Mouse (Mus musculus) c-Kit-positive CD71-positive TER-119-negative erythroid progenitor cells, embryonic 14.5 days (primary cell): Measurements from ENCODE around the gene Gstt4.

ENCODE experiments used
- DNase-seq: peaks from one replicate; pipeline ENCODE4 v3.0.0-alpha.2; 2013; ENCODE audit warnings: low read depth

Gene Gstt4

DNA sequence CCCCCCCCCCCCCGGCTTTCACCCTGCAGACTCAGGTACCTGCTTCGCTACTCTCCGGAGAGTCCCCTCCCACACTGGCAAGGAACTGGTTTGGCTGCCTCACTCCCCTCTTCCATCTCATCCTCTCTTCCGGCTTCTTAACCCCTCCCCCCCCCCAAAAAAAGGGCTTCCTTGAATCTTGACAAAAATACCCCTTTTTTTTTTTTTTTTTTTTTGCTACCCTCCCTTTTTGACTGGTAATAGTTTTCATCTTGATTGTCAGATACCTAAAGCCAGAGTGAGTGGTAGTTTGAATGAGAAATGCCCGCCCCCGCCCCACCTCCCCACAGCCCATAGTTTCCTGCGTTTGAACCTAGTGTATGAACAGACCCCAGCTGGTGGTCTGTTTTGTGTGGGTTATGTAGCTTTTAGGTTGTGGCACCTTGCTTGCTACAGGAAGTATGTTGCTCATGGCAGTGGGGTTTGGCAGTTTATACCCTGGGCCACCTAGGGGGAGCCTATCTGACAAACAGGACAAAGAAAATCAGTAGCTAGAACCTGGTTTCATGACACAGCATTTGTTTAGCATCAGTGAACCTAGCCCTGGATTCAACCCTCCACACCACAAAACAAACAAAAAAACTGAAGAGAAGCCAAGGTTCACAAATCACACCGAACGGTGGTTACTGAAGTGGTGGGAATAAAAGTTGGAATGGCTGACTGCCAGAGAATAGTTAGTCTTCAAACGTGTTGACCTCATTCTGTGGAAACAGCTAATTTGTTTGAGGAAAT lies 13.6 kb upstream of the Gstt4 start:
- DNase-seq, result no peak

DNA sequence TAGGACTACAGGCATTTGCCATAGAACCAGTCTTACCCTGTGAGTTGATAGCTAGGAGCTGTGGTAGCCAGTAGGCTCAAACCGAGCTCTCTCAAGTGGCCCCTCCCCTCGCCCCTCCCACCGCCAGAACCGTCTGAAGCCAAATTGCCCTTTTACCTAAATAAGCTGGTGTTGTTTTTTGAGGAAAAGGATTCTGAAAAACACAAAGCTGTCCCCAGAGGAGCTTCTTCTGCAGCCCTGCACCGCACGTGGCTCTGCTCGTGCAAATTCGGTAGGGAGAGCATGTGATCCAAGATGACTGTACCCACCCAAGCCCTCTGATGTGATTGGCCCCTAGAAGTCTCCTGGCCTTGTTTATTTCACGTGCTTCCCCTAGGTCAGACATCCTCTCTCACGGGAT lies 13.0 kb upstream of the Gstt4 start:
- peak; percentile 53 for DNase-seq

DNA sequence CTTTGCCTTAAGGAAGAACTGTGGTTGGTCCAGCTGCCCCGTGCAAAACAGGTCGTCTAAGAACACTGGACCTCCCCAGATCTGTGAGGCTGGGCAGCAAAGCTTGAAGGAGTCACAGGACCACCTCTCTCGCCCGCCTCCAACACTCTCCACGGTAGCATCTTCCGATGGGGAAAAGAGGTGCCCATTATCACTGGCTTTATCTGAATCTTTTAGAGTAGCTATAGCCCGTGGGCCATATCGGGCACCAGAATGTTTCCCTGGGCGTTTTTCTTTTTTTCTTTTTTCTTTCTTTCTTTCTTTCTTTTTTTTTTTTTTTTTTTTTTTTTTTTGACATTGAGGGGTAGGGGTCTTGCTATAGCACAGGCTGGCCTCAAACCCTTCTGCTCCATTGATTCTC lies 12.4 kb upstream of the Gstt4 start:
- no peak for DNase-seq

DNA sequence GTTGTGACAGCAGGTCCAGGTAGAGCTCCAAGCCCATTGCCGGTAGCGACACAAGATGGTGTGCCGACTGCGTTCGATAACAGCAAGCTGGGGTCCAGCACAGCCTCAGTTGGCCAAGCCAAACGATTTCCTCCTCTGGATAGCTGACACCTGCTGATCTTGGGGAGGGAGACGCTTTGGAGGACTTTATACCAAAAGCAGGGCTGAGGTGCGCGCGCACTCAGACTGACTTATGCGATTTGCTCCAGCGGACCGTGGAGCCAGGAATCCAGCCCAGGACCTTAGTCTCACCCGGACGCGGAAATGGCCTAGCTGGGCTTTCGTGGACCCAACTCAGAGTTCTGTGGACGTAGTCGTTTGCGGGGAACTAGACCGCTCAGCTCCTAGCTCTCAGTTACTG lies 11.9 kb upstream of the Gstt4 start:
- peak; percentile 75 for DNase-seq

DNA sequence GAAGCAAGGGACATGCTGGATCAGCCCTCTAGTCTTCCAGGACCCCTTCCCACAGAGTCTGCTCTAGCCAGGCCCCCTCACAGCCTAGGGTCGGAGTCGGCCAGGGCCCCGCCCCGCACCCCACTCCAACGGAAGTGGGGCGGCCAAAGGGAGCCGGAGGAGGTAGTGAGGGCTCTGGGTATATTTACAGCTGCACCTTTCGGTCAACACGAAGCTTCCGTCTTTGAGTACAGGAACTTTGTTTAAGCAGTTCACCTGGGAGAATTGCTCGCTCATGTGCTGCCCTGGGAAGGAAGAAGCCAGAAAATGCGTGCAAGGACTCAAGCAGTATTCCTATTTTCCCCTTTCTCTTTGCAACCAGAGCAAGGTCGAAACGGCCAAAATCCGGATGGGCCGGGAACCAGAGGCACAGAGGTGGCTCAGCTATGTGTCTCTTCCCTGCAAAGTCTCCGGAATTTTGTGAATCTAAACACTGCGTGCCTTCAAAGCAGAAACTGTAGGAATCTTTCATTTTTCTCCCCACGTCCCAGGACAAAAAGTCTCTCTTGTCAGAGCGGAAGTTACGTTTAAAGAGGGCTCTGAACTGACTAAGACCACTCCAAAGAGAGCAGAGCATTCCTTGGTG lies 11.2 kb upstream of the Gstt4 start:
- no peak for DNase-seq

DNA sequence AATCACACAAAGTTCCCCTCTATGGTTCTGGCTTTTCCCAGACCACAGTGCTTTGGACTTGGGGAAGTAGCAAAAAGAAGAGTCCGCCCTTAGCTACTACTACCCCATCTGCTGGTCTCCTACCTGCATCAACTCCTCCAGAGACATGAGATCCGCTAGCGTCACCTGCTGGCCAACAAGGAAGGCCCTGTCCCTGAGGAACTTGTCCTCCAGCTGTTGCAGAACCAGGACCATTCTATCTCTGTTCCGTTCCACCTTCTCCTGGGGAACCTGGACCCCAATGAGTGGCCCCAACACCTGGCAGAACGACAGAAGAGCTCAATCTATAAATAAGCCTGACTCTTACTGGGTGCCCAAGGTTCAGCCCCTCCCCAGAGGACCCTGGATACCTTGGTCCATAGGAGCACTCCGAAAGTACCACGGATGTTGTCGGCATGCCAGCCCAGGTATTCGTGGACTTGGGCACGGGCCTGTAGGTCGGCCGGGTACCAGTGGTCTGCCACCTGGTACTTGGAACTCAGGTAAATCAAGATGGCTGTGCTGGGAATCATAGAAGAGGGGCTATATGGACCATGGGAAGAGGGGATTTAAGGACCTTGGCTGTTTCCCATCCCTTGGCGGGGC lies 10.0 kb upstream of the Gstt4 start:
- peak; percentile 71 for DNase-seq

DNA sequence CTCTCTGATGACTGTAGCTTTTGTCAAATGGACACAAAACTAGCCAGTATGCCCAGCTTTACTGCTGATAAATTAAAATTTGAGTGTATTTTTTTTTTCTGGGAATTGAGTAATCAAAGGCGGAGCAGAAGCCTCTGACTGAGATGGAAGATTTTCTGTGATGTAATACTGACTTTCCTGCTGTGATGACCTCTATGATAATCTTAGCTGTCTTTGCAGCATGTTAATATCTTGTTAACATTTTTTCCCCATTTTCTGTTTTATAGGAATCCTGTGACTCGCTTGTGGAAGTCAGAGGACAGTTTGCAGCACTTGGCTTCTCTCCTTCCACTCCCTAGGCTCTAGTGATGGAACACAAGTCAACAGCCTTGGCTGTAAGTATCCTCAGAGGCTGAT lies 7.9 kb upstream of the Gstt4 start:
- DNase-seq, result no peak

DNA sequence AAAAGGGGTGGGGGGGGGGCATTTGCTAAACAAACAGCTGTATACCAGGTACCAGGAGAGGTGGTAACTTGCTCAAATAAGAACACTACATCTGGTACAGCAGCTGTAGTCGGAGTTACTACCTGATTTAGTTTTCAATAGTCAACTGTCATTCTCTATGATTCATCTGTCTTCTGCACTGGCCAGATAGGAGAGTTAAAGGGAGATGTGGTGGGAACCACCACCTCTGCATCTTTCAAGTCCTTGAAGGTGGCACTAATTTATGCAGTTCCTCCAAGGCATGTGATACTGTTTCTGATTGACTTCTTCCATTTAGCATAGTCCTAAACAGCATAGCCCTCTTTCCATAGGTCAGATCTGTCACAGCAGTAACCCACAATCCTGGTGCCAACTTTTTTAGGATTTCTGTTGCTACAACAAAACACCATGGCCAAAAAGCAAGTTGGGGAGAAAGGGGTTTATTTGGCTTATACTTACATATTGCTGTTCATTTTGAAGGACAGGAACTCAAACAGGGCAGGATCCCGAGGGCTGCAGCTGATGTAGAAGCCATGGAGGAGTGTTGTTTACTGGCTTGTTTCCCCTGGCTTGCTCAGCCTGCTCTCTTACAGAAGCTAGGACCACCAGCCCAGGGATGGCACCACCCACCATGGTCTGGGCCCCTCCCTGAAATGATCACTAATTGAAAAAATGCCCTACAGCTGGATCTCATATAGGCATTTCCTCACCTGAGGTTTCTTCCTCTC lies 7.4 kb upstream of the Gstt4 start:
- DNase-seq, result no peak

DNA sequence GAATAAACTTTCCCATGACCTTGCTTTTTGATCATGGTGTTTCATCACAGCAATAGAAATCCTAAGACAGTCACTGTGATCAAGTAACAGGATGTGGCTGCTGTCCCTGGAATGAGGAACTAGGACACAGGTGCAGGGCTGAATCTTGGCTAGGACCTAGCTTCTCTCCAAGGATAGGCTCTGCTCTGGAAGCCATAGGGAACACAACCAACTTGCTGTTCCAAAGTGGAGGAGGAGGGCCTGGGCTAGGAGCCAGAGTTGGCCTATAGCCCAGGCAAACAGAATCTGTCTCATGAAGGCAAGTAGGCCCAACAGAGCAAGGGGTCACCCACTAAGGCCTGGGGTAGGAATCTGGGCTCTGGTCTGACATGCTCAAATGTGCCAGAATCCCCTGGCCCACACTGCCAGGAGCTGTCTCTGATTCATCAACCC lies 6.2 kb upstream of the Gstt4 start:
- DNase-seq, result no peak

DNA sequence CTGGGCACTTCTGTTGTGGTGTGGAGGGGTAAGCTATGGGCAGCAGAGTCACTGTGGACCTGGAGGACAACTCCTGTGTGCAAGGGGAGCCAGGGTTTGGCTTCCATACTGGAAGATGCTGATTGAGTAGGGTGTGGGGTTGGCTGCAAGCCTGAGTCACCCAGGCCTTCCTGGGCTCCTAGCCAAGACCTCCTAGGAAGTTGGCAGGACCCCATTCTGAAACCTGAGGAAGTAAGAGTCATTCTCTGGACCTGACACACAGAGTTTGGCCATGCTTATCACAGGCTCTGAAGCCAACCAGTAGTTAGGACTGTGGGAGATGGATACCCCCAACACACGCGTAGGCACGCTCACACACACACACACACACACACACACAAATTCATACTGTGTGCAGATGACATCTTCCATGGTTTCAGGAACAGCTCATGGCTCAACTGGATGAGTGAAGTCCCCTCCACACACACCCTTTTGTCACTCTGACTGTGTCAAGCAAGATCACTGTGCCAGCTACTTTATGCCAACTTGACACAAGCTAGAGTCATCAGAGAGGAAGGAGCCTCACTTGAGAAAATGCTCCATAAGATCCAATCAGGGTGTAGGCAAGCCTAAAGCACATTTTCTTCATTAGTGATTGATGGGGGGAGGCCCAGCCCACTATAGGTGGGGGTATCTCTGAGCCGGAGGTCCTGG lies 5.5 kb upstream of the Gstt4 start:
- DNase-seq, result no peak

DNA sequence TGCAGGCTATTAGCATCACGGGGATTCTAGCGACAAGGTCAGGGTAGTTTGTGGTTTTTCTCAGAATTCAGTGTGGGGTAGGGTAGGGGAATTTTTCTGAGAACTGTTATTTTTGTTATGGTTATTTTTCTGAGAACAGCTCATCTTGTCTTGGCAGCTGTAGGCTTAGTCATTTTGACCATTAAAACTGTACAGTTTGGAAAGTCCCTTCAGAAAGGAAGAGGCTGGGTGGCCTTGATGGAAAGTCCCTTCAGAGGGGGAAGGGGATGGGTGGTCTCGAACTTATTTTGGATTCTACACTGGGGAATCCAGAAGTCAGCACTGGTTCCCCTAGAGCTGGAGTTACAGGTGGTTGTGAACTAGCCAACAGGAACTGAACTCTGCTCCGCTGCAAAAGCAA lies 2.2 kb upstream of the Gstt4 start:
- DNase-seq, result no peak

DNA sequence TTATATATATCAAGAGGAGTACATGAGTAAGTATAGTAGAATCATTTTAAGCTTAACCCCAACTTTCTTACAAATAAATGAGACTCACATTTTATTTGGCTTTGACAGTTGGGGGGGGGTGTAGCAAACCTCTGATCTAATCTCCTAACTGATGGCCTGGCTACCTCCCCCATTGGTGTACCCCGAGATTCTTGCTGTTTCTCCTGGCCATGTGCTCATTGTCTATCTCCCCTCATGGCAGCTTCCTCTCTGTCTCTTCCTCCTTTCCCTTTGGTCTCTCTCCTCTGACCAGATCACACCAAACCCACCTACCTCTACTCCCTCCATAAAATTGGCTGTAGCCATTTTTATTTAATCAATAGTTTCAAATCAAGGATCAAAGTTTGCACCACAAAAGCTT lies 1.4 kb upstream of the Gstt4 start:
- no peak for DNase-seq

DNA sequence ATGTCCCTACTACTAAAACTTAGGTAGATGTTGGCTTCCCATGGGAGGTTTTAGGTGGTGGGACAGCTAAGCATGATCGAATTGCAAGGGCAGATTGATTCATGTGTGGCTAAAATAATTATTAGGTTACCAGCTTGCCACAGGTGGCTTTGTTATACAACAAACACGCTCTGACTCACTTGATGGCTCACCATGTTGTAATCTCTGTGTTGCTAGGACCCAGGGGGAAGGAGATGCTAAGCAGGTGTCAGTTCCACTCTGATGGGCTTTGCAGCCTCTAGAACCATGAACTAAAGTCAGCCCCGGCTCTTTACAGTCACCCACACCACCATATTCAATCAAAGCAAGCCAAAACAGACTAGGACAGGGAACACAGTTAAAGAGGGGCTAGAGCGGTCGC lies 2.5 kb downstream of the Gstt4 start:
- no peak for DNase-seq

DNA sequence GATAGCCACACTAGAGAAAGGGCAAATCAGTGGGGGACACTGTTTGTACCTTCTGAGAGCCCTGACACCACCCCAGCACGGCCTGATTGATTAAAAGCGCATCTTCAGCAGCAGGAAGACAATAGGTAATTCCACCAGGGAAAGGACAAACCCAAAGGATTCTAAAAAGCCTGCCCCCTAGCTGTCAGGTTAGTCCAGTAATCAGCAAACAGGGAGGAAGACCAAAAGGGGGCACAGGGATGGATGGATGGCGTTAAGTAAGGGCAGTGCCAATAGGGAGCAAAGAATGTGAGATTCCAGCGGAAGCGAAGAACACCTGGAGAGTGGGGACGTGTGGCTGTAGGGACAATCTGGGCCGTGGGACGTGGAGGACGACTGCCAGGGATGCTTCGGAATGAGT lies 3.7 kb downstream of the Gstt4 start:
- no peak for DNase-seq

DNA sequence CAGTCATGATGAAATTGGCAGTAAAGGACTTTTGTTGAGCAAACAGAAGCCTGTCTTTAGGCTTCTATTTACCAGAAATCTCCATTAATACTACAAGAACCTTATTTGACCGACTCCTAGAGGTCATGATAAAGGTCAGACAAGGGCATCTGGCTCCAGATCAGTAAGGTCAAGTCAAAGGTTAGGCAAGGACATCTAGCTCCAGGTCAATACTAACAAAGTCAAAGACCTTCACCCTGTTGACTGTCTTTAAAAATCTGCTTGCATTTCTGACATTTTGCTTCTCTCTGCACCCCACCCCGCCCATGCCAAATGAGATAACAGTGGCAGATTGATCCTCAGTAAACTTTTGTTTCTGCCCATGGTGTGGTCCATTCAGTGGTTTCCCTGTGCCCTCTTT lies 18.1 kb downstream of the Gstt4 start:
- DNase-seq, result no peak

DNA sequence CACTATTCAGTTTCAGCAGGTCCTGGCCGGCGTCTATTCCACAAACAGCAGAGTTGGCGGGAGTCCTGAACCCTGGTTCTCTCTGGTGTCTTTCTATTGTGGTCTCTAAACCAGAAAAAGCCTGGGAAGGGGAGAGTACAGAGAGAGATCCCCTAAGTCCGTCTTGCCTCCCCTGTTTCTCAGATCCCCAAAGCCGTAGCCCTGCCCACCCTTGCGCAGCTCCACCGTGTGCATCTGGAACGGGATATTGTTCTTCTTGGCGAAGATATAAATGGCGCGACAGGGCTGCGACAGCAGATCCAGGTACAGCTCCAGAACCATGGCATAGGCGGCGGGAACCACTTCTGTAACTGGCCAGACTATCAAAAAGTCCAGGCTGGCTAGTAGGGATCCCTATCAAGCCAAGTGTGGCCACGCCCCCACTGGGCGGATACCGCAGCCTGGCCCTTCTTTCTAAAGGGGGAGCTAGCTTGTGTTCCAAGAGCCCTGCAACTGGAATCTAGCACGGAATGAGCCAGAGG lies 24.1 kb downstream of the Gstt4 start, which contains the start of gene Gstt1:
Gene Gstt1, minus strand, starts transcription at position 409 of the 521 bp plus-strand sequence.
- peak; percentile 51 for DNase-seq

DNA sequence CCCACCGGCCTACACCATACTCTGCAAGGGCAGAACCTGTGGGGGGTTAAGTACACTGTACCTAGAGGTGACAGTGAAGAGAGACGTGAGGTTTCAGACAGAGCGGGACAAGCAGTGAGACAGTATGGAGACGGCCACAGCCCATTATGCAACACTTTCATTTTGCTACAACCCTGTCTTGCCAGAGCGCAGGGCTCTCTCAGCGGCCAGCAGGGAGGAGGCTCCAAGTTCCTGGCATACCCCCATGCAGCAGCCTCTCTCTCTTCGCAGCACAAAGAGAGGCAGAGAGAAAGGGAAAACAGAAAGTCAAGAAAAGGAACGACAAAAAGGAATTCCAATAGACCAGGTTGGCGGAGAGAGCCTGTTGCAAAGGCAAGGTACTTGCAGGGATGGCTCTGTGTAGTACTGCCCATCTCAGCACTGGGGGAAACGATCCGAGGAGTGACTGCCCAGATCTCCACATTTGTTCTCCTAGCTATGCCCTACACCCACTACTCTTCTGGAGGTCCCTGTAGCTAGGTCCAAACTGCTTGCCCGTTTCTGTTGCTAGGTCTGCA lies 24.6 kb downstream of the Gstt4 start:
- no peak for DNase-seq

DNA sequence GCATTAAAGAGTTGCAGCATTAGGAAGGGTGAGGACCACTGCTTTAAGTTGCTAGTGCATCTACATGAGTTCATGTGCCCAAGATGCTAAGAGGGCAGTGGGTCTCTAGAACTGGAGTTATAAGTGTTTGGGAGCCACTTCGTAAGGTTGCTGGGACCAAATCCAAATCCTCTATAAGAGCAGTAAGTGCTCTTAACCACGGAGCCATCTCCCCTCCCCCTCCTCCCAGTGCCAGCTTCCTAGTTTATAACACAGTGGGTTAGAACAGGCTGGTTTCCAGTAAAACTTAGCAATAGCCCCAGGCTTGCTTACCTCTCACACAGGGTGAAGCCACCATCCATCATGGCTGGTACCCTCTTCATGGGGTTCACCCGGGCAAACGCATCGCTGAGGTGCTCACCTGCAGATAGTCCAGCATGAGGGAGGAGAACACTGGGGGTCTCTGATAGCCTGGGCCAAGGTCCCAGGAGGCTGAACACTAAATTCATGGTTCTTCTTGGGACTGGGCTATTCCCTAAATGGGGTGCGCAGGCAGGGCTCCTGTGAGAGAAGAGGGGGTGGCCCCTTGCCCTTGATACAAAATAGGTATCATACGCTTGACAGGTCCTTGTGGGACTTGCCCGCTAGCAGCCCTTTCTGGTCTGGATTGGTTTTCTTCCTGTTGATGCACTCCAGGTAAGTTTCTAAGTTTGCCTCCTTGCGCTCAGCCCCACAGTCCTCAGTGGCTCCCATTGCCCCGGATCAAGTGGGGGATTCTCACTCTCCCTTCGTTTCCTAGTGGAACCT lies 25.4 kb downstream of the Gstt4 start:
- DNase-seq, result no peak

DNA sequence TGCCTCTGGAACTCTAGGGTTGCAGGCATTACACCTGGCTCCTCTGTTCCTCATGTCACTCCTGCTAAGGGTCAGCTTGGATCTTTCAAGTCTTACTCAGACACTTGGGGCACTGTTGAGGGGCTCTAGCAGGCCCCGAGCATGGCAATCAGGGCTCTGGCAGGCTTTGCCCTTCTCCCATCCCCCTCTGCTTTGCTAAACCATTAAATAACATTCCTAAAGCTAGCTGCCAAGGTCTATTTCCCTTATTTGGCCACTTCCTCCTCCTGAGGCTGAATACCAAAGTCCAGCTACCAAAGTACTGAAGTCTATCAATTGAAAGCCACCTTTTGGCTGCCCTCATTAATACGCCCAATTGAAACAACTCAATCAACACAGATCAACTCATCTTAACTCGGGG lies 27.5 kb downstream of the Gstt4 start:
- no peak for DNase-seq

DNA sequence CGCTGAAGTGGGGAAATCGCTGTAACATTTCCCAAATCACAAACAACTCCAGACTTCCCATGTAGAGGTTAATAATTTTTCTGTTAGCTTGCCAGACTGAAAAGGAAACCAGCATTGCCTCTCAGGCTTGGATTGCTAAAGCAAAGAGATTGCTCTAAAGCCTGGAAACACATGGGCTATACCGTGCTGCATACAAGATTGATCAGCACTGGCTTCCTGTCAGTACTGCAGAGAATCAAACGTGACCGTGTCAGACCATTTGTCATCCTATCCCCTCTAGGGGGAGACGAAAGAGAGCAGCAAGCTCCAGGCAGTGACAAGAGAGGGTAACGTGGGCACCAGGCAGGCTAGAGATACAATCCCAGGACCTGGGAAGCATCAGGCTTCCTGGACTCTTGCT lies 31.6 kb downstream of the Gstt4 start:
- DNase-seq, result no peak

DNA sequence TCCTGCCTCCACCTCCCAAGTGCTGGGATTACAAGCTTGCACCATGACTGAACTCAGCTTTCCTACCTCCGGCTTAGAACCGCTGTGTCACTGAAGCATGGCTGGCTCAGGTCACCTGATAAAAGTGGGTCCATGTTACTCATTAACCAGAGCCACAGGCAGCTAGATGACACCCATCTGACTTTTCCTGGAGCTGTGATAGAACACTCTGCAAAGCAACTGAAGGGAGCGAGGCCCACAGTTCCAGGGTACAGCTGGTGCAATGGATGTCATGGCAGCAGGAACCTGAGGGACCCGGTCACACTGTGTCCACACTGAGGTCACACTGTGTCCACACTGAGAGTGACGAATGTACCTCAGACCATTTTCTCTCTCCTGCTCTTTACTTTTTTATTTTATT lies 32.5 kb downstream of the Gstt4 start:
- DNase-seq, result no peak
